Mouse (Mus musculus): ENCODE results near the gene Wfikkn2. TPM values are rescaled to one million over a fixed set of nuclear protein-coding genes. Genes with fewer than 3 reads are reported as not detected.
A peak's percentile ranks its signal among the peaks of the same experiment; 100 is the strongest.

Gene Wfikkn2
- polyA plus RNA-seq, 1 experiment from 2014 or later: 3.4 TPM

DNA sequence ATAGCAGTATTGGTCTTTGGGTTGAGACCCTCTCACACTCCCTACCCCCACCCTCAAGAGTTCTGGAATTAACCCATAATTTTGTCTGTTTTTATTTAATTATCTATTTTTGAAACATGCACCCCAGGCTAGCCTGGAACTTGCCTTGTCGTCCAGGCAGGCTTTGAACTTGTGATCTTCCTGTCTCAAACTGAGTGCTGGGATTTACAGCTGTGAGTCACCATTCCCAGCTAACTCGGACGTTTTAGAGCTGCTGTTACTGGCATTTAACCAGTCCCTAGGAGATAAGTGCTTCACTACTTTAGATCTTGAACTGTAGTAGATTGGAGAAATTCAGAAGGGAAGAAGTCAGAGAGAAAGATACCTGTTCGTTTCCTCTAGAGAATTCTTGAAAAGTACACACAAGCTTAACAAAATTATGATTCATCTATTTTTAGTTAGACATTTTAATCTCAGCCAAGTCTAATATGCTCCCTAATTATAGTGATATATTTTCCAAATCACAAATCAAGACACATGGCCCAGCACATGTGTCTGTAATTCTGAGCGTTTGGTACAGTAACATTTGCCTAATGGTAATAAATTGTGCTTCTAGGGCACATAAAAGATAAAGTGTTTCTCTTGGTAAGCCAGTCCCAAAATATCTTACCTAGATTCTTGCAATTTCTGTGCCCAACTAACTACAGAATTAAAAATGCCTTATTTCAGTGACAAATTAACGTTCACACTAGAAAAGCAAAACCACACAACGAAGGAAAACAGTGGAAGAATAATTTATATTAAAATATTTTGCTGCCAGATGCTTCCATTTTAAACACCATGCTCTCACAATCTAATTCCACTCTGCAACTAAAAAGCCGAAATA lies 36.8 kb downstream of the Wfikkn2 start:
- WGBS: 36% methylated on average over 8 of the region's 8 CpGs
- Histone ChIP-seq H3K9me3 (replicated peaks; ENCODE audit: control insufficient read depth, low read length) (no peaks in the 10 kb centered on the region), H3K4me3 (replicated peaks; ENCODE audit: low read length) (no peak overlapping the region), H3K4me1 (ENCODE audit: control insufficient read depth, insufficient read depth, low read length) (peaks cover 2% of the 10 kb centered on the region; the same call in 1 of the 2 replicates), H3K27ac (ENCODE audit: low read length) (peak overlapping the region; percentile 98), H3K36me3 (ENCODE audit: control insufficient read depth, insufficient read depth, low read length) (peaks cover 6% of the 10 kb centered on the region), H3K4me2 (ENCODE audit: low read depth, low read length) (peak overlapping the region; percentile 98), H3K27me3 (ENCODE audit: control insufficient read depth, insufficient read depth, low read length) (no peaks in the 10 kb centered on the region), H3K9ac (ENCODE audit: low read length) (no peak overlapping the region)
- ATAC-seq (ENCODE audit: insufficient read depth, low FRiP score): no peak

DNA sequence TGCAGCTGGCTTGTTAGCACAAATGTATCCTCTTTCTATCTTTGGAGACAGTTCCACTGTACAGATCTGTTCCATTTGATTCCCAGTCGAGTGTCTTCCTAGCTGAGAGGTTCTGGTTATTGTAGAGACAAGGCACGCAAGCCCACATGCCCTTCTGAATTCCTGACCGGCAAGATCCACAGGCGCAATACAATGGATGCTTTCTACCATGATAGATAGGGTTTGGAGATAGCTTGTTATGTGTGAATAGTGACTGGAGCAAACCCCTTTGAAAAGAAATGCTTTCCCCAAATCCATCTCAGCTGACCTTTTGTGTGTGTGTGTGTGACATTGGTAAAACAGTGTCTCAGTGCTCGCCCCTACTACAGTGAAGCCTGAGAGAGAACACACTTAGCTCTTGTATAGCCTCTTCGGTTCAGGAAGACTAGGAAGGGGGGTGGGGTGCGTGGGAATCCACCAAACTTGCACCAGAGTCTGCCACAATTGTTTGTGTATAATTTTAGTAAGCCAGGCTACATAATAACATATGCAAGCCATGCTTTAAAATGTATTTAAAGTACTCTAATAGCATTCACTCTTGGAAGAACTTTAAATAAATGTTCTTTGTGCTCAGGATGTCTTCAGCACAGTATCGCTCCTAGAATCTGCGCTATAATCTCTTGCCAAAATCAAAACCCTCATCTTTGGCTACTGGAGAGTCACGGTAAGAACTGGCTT lies 39.2 kb downstream of the Wfikkn2 start:
- no peak overlapping the region for H3K27ac ChIP-seq (ENCODE audit: low read length)
- no peak for ATAC-seq (ENCODE audit: insufficient read depth, low FRiP score)
- H3K36me3 ChIP-seq (ENCODE audit: control insufficient read depth, insufficient read depth, low read length): no peaks in the 10 kb centered on the region
- no peaks in the 10 kb centered on the region for H3K9me3 ChIP-seq (replicated peaks; ENCODE audit: control insufficient read depth, low read length)
- no peak overlapping the region for H3K4me2 ChIP-seq (ENCODE audit: low read depth, low read length)
- H3K27me3 ChIP-seq (ENCODE audit: control insufficient read depth, insufficient read depth, low read length): no peaks in the 10 kb centered on the region
- WGBS: 60% methylated on average over 10 of the region's 10 CpGs
- H3K4me1 ChIP-seq (ENCODE audit: control insufficient read depth, insufficient read depth, low read length): no peaks in the 10 kb centered on the region
- no peak overlapping the region for H3K4me3 ChIP-seq (replicated peaks; ENCODE audit: low read length)
- H3K9ac ChIP-seq (ENCODE audit: low read length): no peak overlapping the region

DNA sequence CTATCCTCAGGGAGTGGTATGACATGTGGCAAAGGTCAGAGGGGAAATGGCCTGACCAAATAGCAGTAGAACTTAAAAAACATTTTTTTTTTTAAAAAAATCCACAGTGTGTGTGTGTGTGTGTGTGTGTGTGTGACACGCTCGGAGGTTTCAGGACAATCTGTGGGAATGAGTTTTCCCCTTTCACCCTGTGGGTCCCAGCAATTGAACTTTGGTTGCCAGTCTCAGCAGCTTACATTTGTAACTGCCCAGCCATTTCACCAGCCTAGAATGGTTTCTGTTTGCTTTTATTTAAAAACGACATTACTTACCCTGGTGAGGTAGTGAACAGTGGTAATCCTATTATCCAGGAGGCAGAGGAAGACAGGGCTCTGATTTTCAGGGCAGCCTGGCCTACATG lies 42.7 kb downstream of the Wfikkn2 start:
- no peak for ATAC-seq (ENCODE audit: insufficient read depth, low FRiP score)
- Histone ChIP-seq H3K36me3 (ENCODE audit: control insufficient read depth, insufficient read depth, low read length) (no peaks in the 10 kb centered on the region), H3K9me3 (replicated peaks; ENCODE audit: control insufficient read depth, low read length) (no peaks in the 10 kb centered on the region), H3K9ac (ENCODE audit: low read length) (no peak overlapping the region), H3K4me2 (ENCODE audit: low read depth, low read length) (no peak overlapping the region), H3K27ac (ENCODE audit: low read length) (no peak overlapping the region), H3K4me1 (ENCODE audit: control insufficient read depth, insufficient read depth, low read length) (no peaks in the 10 kb centered on the region), H3K4me3 (replicated peaks; ENCODE audit: low read length) (no peak overlapping the region), H3K27me3 (ENCODE audit: control insufficient read depth, insufficient read depth, low read length) (no peaks in the 10 kb centered on the region)
- WGBS: 61% methylated on average over 3 of the region's 3 CpGs

DNA sequence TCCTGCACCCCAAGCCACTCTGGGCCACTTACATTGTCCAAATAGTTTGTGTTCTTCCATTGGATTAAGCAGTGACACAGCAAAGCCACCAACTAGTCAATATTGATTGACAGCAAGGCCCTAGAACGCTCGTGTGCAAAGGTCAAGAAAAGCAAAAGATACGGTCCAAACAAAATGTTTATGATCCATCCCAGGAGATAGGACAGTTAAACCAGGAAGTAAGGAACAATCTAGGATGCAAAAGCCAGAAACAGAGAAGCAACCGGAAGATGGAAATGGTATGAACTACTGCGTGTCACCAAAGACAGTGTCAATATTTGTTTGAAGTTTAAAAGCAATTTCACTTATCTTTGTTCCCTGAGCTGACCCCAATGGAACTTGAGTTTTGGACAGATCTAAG lies 43.7 kb downstream of the Wfikkn2 start:
- no peaks in the 10 kb centered on the region for H3K4me1 ChIP-seq (ENCODE audit: control insufficient read depth, insufficient read depth, low read length)
- no peak overlapping the region for H3K9ac ChIP-seq (ENCODE audit: low read length)
- H3K9me3 ChIP-seq (replicated peaks; ENCODE audit: control insufficient read depth, low read length): no peaks in the 10 kb centered on the region
- H3K27ac ChIP-seq (ENCODE audit: low read length): 0 out of 2 replicates have a peak overlapping the region, but pooled peaks have one; percentile 0
- H3K27me3 ChIP-seq (ENCODE audit: control insufficient read depth, insufficient read depth, low read length): no peaks in the 10 kb centered on the region
- no peak overlapping the region for H3K4me3 ChIP-seq (replicated peaks; ENCODE audit: low read length)
- no peaks in the 10 kb centered on the region for H3K36me3 ChIP-seq (ENCODE audit: control insufficient read depth, insufficient read depth, low read length)
- no peak overlapping the region for H3K4me2 ChIP-seq (ENCODE audit: low read depth, low read length)
- WGBS: 56% methylated on average over 5 of the region's 5 CpGs
- no peak for ATAC-seq (ENCODE audit: insufficient read depth, low FRiP score)

DNA sequence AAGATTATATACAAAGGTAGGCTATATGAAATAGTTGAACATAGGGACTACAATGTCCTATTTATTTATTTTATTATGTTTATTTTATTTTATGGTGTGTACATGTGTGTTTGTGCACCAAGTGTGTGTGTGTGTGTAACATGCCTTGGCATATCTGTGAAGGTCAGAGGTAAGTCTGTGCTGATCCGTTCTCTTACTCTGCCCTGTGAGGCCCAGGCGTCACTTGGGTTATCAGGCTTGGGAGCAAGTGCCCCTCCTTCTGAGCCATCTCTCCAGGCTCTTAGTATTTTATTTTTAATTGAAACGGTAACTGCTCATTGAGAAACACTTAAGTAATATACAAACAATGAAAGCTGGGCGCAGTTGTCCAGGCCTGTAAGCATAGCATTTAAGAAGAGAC lies 45.4 kb downstream of the Wfikkn2 start:
- no peak overlapping the region for H3K4me3 ChIP-seq (replicated peaks; ENCODE audit: low read length)
- no peaks in the 10 kb centered on the region for H3K36me3 ChIP-seq (ENCODE audit: control insufficient read depth, insufficient read depth, low read length)
- no peaks in the 10 kb centered on the region for H3K9me3 ChIP-seq (replicated peaks; ENCODE audit: control insufficient read depth, low read length)
- no peak overlapping the region for H3K4me2 ChIP-seq (ENCODE audit: low read depth, low read length)
- H3K9ac ChIP-seq (ENCODE audit: low read length): no peak overlapping the region
- no peak overlapping the region for H3K27ac ChIP-seq (ENCODE audit: low read length)
- no peaks in the 10 kb centered on the region for H3K4me1 ChIP-seq (ENCODE audit: control insufficient read depth, insufficient read depth, low read length)
- no peak for ATAC-seq (ENCODE audit: insufficient read depth, low FRiP score)
- 66% methylated on average over 4 of the region's 4 CpGs for WGBS
- no peaks in the 10 kb centered on the region for H3K27me3 ChIP-seq (ENCODE audit: control insufficient read depth, insufficient read depth, low read length)

DNA sequence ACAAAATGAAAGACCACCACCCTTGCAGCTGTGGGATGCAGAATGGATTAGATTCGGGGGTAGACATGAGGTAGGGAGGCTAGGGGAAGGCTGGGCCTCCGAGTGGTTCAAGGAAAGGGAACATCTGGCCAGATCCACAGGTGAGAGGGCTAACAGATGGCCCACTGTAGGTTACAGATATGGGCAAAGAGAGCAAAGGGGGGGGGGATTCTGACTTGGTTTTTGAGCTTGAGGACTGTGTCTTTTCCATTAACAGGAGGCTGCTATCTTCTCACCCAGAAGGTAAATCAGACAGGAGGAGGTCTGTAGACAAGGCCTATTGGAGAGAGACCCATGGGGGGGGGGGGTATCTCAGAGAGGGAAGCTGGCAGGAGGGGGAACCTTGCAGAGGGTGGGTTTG lies 46.0 kb downstream of the Wfikkn2 start:
- 61% methylated on average over 2 of the region's 2 CpGs for WGBS
- H3K9ac ChIP-seq (ENCODE audit: low read length): no peak overlapping the region
- ATAC-seq (ENCODE audit: insufficient read depth, low FRiP score): no peak

DNA sequence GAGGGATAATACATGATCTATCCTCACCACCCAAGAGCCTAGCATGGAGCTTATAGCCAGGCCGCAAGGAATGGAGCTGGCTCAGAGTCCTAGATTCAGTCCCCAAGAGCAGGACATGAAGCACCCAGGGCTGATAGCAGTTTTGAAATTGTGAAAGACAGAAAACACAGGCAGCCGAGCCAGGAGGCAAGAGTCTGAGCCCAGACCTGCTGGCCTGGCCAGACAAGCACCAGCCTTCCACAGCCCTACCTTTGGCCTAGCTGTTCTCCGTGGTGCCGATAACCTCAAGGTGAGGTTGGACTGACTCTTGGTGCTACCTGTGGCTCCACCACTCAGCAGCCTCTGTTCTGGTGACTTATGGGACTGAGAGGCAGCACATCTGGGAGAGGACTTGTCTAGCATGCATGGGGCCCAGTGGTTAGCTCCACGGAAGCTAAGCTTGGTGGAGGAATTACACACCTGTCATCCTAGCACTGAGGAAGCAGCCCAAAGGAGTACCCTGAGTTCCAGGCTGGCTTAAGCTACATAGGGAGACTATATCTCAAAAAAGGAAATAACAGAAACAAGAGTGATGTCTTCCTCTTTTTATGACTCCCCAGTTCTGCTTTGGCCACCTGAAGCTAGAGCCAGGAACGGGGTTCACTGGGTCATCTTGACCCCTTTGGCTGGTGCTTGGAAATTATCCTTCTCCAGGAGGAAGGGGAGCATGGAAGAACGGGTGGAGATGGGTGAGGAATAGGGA lies 47.2 kb downstream of the Wfikkn2 start:
- no peak overlapping the region for H3K4me3 ChIP-seq (replicated peaks; ENCODE audit: low read length)
- no peak overlapping the region for H3K9ac ChIP-seq (ENCODE audit: low read length)
- WGBS: 73% methylated on average over 7 of the region's 7 CpGs
- H3K27me3 ChIP-seq (ENCODE audit: control insufficient read depth, insufficient read depth, low read length): no peaks in the 10 kb centered on the region
- H3K9me3 ChIP-seq (replicated peaks; ENCODE audit: control insufficient read depth, low read length): no peaks in the 10 kb centered on the region
- no peak for ATAC-seq (ENCODE audit: insufficient read depth, low FRiP score)
- H3K4me2 ChIP-seq (ENCODE audit: low read depth, low read length): no peak overlapping the region
- H3K27ac ChIP-seq (ENCODE audit: low read length): no peak overlapping the region
- H3K36me3 ChIP-seq (ENCODE audit: control insufficient read depth, insufficient read depth, low read length): no peaks in the 10 kb centered on the region
- no peaks in the 10 kb centered on the region for H3K4me1 ChIP-seq (ENCODE audit: control insufficient read depth, insufficient read depth, low read length)

More for the DNA sequence above, 46.0 kb downstream of the Wfikkn2 start:
- Histone ChIP-seq H3K27me3 (ENCODE audit: control insufficient read depth, insufficient read depth, low read length) (no peaks in the 10 kb centered on the region), H3K36me3 (ENCODE audit: control insufficient read depth, insufficient read depth, low read length) (no peaks in the 10 kb centered on the region), H3K4me2 (ENCODE audit: low read depth, low read length) (no peak overlapping the region), H3K4me3 (replicated peaks; ENCODE audit: low read length) (no peak overlapping the region), H3K27ac (ENCODE audit: low read length) (no peak overlapping the region), H3K4me1 (ENCODE audit: control insufficient read depth, insufficient read depth, low read length) (no peaks in the 10 kb centered on the region), H3K9me3 (replicated peaks; ENCODE audit: control insufficient read depth, low read length) (no peaks in the 10 kb centered on the region)

DNA sequence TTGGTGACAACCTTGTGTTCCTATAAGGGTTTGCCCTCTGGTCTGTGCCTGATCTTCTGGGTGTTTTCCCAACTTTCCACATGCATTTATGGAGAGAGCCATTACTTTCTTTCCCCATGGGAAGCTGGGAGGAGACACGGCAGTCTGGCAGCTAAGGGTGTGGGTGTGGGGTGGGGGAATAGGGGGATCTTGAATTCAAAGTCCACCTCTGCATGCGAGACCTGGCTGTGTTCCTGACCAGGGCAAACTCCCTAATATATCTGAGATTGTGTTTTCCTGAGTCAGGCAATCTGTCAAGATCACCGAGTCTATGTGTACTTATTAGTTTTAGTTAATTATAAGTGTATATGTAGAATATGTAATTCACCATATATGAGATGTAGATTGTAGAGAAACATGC lies 49.5 kb downstream of the Wfikkn2 start:
- Histone ChIP-seq H3K4me1 (ENCODE audit: control insufficient read depth, insufficient read depth, low read length) (no peaks in the 10 kb centered on the region), H3K4me2 (ENCODE audit: low read depth, low read length) (no peak overlapping the region), H3K27ac (ENCODE audit: low read length) (no peak overlapping the region), H3K4me3 (replicated peaks; ENCODE audit: low read length) (no peak overlapping the region), H3K36me3 (ENCODE audit: control insufficient read depth, insufficient read depth, low read length) (no peaks in the 10 kb centered on the region), H3K9me3 (replicated peaks; ENCODE audit: control insufficient read depth, low read length) (no peaks in the 10 kb centered on the region), H3K9ac (ENCODE audit: low read length) (no peak overlapping the region), H3K27me3 (ENCODE audit: control insufficient read depth, insufficient read depth, low read length) (no peaks in the 10 kb centered on the region)
- 56% methylated on average over 3 of the region's 3 CpGs for WGBS
- no peak for ATAC-seq (ENCODE audit: insufficient read depth, low FRiP score)

DNA sequence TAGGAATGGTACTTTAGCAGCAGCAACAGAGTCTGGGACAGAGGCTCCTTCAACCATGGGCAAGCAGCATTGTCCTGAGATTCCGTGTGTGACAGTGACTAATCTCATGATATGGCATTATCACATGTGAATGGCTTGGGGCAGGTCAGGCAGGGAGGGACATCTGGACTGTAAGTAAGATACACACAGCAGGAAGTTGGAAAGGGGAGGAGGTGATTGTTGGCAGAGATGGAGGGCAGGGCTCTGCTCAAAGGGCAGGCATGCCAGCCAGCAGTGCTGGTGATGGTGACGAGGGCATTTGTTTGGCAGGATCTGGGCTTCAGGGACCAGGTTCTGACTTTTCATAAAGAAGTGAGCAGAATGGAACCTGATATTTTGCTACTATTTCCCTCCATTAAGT lies 52.7 kb downstream of the Wfikkn2 start:
- ATAC-seq (ENCODE audit: insufficient read depth, low FRiP score): no peak
- Histone ChIP-seq H3K36me3 (ENCODE audit: control insufficient read depth, insufficient read depth, low read length) (no peaks in the 10 kb centered on the region), H3K9me3 (replicated peaks; ENCODE audit: control insufficient read depth, low read length) (no peaks in the 10 kb centered on the region), H3K27ac (ENCODE audit: low read length) (no peak overlapping the region), H3K4me3 (replicated peaks; ENCODE audit: low read length) (no peak overlapping the region), H3K27me3 (ENCODE audit: control insufficient read depth, insufficient read depth, low read length) (no peaks in the 10 kb centered on the region), H3K4me1 (ENCODE audit: control insufficient read depth, insufficient read depth, low read length) (no peaks in the 10 kb centered on the region; the same call in 1 of the 2 replicates), H3K9ac (ENCODE audit: low read length) (no peak overlapping the region), H3K4me2 (ENCODE audit: low read depth, low read length) (no peak overlapping the region)
- WGBS: 77% methylated on average over 2 of the region's 2 CpGs

Data from stomach, embryonic 16.5 days (tissue).